Mouse (Mus musculus): Measurements from ENCODE around the gene Phyhipl. TPM values are rescaled to one million over a fixed set of nuclear protein-coding genes. Genes with fewer than 3 reads are reported as not detected.

The Phyhipl gene
- total RNA-seq, 2 experiments from 2014 or later: 209 to 221 TPM

DNA sequence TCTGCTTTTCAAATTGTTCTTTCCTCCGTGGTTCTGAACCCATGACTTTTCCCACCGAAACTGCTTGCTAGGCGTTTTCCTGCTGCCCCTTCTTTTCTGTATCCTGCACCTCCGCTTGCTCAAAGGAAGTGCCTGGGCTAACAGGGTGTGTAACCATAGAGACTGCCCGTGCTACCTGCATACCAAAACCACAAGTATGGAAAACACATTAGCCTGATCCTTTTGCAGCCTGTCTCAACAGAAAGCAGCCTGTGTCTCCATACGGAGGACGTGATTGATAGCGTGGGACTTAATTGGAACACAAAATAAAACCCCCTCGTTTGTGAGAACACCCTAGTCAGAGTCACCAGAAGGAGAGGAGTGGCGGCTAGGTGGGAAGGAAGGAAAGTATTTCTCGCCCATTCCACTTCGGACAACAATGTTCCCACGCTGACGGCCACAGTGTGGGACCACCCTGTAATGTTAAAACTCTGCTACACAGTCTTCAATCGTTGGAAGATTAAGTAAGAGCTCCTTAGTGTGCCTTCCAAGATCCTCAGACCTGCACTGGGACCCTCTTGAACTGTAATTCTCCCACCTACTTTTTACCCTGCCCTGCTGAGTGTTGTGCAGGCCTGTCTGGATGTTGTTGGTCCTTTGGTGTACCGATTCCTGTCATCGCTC is 15.6 kb downstream of the Phyhipl start:
- intact Hi-C loops (cut with DNase I): no loop called here
- no peak for DNase-seq (ENCODE audit: extremely low spot score in 1 of 2, low spot score in 2 of 2)

DNA sequence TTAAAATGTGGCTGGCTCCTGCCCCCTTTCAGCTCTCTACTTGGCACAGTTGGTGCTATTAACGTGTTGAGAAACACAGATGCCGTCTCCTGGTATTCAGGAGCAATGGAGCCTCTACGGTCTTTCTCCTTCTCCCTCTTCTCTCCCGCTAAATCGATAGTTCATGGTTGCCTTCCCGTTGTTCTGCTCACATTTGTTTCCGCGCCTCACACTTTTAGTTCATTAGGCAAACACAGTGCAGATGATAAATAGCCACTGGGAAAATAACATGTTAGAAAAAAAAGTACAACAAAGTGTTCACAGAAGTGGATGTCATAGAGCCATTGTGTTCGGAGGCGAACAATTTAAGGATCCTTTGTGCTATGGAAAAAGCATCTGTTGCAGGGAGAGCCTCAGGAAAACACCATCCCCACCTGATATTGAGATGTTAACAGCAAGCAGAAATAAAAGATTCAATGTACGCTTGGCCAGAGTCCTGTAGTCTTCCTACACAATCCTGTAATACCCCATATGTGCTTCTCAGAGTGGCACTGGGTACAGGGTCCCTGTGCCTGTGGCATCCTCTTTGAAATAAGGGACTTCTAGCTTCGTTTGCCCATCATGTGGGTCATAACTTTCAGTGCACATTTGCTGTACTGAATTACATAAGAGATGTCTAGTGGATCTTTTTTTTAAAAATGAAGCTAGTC is 18.0 kb downstream of the Phyhipl start:
- no peak for DNase-seq (ENCODE audit: extremely low spot score in 1 of 2, low spot score in 2 of 2)
- intact Hi-C loops (cut with DNase I): no loop called here

GRCm38 (mm10) chr10:70635261-70635660 is 20.5 kb downstream of the Phyhipl start:
- no peak for DNase-seq (ENCODE audit: extremely low spot score in 1 of 2, low spot score in 2 of 2)
- intact Hi-C loops (cut with DNase I): no loop called here

DNA sequence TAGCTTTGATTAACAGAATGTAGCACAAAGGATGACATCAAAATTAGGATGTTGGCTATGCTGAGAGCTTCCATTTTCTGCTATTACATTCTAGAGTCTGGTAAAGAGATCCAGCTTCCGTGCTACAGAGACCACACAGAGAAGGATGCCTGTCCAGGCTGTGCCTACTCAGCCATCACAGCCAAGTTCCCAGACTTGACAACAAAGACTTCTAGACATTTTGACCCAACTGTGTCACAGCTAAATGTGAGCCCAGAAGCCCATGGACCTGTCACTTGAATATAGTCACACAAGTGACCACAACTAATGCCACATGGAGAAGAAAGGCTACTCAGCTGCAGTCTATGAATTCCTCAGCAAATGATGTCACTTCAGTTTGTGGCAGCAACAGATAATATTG is 24.6 kb downstream of the Phyhipl start:
- no peak for DNase-seq (ENCODE audit: extremely low spot score in 1 of 2, low spot score in 2 of 2)
- intact Hi-C loops (cut with DNase I): no loop called here

- DNase-seq (ENCODE audit: extremely low spot score in 1 of 2, low spot score in 2 of 2): no peak
- intact Hi-C loops (cut with DNase I): no loop called here
These were observed 32.3 kb downstream of the Phyhipl start for GRCm38 (mm10) chr10:70623461-70623860.

DNA sequence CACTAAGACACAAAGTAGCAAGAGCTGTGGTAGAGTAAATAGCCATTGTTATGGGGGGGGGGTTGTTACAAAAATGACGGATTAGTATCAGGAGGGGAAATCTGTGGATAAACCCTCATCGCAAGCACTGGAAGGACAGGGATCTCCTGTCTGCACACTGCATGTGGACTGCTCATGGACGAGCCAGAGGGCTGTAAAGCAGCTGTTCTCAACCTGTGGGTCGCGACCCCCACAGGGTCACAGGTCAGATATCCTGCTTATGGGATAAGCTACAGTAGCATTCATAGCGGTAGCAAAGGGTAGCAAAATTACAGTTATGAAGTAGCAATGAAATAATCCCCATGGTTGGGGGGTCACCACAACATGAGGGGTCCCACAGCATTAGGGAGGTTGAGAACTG is 39.4 kb downstream of the Phyhipl start:
- intact Hi-C loops (cut with DNase I): no loop called here

GRCm38 (mm10) chr10:70611633-70612032 is 44.1 kb downstream of the Phyhipl start:
- intact Hi-C loops (cut with DNase I): no loop called here
- no peak for DNase-seq (ENCODE audit: extremely low spot score in 1 of 2, low spot score in 2 of 2)

More for the DNA sequence above, 39.4 kb downstream of the Phyhipl start:
- DNase-seq (ENCODE audit: extremely low spot score in 1 of 2, low spot score in 2 of 2): no peak

GRCm38 (mm10) chr10:70599925-70600305 is 55.9 kb downstream of the Phyhipl start:
- DNase-seq (ENCODE audit: extremely low spot score in 1 of 2, low spot score in 2 of 2): no peak
- intact Hi-C loops (cut with DNase I): loop anchor here (5.0 kb wide), 2 partner anchors 117 to 212 kb away; no protein-coding TSS in a partner anchor

DNA sequence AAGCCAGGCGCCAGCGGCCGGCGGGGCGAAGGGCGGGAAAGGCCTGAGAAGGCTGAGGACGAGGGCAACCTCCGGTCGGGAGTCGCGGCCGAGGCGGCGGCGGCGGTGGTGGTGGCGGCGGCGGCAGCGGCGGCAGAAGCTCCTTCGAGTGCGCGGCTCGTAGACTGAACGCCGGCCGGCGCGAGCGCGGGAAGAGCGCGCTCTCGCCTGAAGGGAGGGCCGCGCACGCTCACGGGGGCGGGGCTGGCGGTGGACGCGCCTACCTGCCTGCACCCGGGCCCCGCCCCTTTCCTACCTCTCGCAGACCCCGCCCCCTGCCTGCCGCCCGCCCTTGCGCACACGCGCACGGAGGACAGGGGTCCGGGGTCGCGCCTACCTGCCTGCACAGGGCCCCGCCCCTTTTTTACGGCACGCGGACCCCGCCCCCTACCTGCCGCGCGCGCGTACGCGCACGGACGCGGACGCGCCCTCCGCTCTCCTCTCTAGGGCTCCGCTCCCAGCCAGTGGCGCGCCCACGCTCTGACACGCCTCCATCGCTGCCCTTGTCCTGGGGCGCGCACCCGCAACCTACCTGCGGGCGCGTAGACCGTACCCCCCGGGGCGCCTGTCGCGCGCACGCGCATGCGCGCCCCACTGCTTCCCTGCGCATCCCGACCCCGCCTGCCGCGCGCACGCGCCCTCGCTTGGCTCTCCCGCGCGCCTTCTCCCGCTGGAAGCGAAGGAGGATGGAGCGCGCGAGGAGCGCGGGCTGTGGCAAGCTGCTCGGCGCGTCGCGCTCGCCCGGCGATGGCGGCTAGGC is 56.4 kb downstream of the Phyhipl start:
- intact Hi-C loops (cut with DNase I): loop anchor here (5.0 kb wide), 2 partner anchors 118 to 213 kb away; no protein-coding TSS in a partner anchor

DNA sequence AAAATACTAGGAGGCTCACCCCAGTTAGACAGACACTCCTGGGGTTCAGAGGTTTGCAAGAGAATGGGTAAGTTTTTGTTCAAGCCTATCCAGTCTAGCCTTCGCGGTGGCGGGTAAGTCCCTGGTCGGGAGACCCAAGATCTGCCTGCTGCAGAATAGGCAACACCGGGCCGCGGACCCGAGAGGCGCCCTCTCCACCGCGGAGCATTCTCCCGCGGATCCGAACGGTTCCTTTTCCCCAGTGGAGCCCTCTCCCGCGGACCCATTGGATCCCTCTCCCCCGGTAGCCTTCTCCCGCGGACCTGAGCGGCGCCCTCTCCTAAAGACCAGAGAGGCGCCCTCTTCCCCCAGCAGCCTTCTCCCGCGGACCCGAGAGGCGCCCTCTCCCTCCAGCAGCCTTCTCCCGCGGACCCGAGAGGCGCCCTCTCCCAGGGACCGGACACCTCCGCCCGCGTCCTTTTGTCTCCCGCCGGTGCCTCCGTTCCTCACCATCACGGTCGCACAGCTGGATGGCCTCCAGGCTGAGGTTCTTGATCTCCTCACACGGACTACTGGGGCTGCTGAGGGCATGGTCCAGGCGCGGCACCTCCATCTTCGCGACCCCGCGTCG is 57.1 kb downstream of the Phyhipl start:
- peak in 1 of 2 experiments; percentile 69 for DNase-seq (ENCODE audit: extremely low spot score in 1 of 2, low spot score in 2 of 2)
- intact Hi-C loops (cut with DNase I): loop anchor here (5.0 kb wide), 2 partner anchors 119 to 214 kb away; no protein-coding TSS in a partner anchor

More for the DNA sequence above, 56.4 kb downstream of the Phyhipl start:
- DNase-seq (ENCODE audit: extremely low spot score in 1 of 2, low spot score in 2 of 2): peak; percentile 88 to 92

GRCm38 (mm10) chr10:70598081-70598515 is 57.7 kb downstream of the Phyhipl start:
- DNase-seq (ENCODE audit: extremely low spot score in 1 of 2, low spot score in 2 of 2): peak in 1 of 2 experiments; percentile 22
- intact Hi-C loops (cut with DNase I): loop anchor here (5.0 kb wide), 2 partner anchors 119 to 214 kb away; no protein-coding TSS in a partner anchor

- intact Hi-C loops (cut with DNase I): no loop called here
- peak; percentile 13 to 35 for DNase-seq (ENCODE audit: extremely low spot score in 1 of 2, low spot score in 2 of 2)
These were observed 61.8 kb downstream of the Phyhipl start for GRCm38 (mm10) chr10:70594007-70594406.

DNA sequence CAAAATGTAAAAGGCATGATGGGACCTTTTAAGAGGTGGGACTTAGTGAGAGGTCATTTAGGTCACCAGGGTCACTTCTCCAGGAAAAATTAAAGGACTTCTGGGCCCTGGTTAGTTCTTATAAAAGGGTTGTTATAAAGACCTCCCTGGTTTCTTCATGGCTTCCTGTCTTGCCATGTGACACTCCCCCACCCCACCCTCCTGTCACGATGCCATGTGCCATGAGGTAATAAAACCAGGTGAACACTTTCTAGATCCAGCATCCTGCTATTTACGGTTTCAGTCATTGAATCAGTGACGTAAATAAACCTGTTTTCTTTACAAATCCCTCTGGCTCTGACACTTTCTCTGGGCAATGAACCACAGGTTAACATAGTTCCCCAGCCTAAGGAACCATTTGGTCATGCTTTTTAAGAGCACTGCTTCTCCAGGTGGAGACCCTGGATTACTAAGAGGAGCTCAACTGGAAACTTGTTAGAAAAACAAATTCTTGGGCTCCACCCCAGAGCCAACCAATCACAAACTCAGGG is 68.8 kb downstream of the Phyhipl start:
- intact Hi-C loops (cut with DNase I): no loop called here
- no peak for DNase-seq (ENCODE audit: extremely low spot score in 1 of 2, low spot score in 2 of 2)

DNA sequence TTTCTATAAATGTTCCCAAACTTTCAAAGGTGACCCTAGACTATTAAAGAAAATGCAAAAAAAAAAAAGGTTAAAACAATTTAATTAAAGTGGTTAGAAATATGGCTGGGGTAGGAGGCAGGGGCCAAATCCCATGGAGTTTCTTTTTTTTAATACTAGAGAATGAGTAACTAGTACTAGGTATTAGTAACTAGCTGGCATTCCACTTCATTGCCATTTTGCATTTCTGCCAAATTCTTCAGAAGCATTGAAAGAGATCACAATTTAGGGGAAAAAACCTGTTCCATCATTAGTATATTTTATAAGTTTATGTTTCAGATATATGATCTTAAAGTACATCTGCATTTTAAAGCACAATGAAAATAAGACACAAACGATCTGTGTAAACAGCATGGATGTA is 71.6 kb downstream of the Phyhipl start:
- intact Hi-C loops (cut with DNase I): no loop called here
- DNase-seq (ENCODE audit: extremely low spot score in 1 of 2, low spot score in 2 of 2): no peak

DNA sequence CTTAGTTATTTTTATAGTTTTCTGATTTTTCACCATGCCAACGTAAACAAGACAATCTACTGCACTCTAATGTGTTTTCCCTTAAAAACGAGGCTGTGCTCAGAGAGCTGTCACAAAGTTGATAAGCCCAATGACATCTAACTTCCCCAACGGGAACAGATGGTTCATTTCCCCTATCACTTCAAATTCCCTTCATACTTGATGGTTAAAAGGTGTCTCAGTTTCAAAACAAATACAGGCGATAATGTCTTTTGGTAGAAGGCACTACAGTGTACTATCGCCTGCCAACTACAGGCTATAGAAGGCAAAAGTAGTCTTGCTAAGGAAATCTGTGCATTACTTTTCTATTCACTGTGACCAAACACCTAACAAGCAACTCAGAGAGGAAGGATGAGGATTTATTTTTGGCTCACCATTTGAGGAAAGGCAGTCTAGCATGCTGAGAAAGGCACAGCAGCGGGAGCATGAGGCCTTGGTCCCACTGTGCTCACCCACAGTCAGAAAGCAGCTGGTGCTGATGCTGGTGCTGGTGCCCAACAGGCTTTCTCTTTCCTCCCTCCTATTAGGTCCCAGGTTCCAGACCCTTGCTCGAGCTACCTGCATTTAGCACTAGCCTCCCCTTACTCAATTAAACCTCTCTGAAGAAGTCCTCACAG is 74.1 kb downstream of the Phyhipl start:
- intact Hi-C loops (cut with DNase I): no loop called here
- no peak for DNase-seq (ENCODE audit: extremely low spot score in 1 of 2, low spot score in 2 of 2)

DNA sequence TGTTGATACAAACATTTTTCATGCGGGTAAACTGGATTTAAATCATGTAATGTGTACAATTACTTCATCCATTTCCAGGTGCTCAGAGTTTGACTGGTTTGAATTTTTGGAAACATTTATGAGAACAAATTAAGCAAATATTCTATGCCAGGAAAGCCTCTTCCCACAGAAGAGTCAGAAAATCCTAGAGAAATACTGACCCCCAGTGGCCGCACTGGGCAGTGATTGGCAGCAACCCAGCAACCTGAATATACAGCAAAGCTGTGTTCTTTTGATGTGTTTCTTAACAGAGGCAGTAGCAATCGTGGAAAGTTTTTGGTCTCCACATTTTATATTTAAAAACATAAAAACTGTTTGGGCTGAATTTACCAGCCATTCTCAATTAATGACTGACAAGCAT is 92.1 kb downstream of the Phyhipl start:
- peak; percentile 57 to 70 for DNase-seq (ENCODE audit: extremely low spot score in 1 of 2, low spot score in 2 of 2)
- intact Hi-C loops (cut with DNase I): loop anchor here (5.0 to 10.0 kb wide), 3 partner anchors 246 to 661 kb away; no protein-coding TSS in a partner anchor

DNA sequence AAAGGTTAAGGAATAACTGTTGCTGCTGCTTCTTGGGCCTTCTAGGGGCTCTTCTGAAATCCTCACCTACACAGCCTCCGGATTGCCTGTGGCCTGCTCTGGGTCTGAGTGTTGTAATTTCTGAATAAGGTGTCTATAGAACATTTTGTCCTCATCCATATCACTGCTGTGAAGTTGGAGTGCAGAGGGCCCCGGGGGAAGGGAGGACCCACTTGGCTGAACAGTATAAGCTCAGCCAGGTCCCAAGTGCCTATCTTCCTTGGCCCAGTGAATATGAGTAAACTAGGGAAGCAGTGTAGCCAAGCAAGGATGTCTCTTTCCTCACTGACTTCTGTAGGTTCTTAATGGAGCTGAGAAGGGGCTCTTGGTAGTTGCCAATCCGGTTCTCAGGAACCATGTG is 103.2 kb downstream of the Phyhipl start:
- intact Hi-C loops (cut with DNase I): no loop called here
- no peak for DNase-seq (ENCODE audit: extremely low spot score in 1 of 2, low spot score in 2 of 2)

DNA sequence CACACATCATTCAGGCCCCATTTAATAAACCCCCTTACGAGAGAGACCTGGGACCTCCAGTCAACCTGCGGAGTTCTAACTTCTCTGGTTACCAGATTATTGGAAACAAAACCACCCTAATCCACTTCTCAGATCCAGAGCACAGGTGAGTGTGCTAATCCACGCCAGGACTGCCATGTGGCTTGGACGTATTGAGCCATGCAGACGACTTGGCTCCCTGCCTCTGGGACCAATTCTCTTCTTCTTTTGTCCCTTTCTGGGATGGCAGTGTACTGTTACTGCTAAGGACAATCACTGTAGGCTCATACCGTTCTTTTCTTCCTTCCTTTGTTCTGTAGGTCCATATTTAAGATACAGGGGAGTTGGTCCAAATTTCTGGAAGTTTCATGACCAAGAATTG is 112.9 kb downstream of the Phyhipl start:
- intact Hi-C loops (cut with DNase I): loop anchor here (5.0 kb wide), 2 partner anchors 176 to 226 kb away; no protein-coding TSS in a partner anchor
- DNase-seq (ENCODE audit: extremely low spot score in 1 of 2, low spot score in 2 of 2): no peak
